ENCODE assay signal across 17 mouse cellular contexts in genomic region chr16:11078216-11078869, GRCm38 (mm10). TPM values are rescaled to one million over a fixed set of nuclear protein-coding genes. Genes with fewer than 3 reads are reported as not detected.
DNase-seq lines count a peak whose midpoint lies in the region; ATAC-seq and TF ChIP-seq lines count a peak whose summit lies in the region.
"Had no signal": no experiment of that assay in that cellular context is flagged by ENCODE, and none has a peak within 500 bp of the region (broad histone marks: within the 10 kb centered on the region; RNA-seq: fewer than 3 reads in every experiment).

No protein-coding gene starts in this region.

- H3K9ac ChIP-seq in heart, embryonic 13.5 days, result no peak overlapping the region
- H3K9ac ChIP-seq: embryonic facial prominence, embryonic 13.5 days; hindbrain, embryonic 12.5 days; liver, embryonic 14.5 days had no signal

- H3K27ac ChIP-seq in heart, embryonic 13.5 days (replicated peaks), result peak overlapping the region; percentile 39; the same call in 1 of the 2 replicates
- H3K27ac ChIP-seq in olfactory bulb, adult 2 months (ENCODE audit: insufficient read depth, low read depth, low read length), result 0 out of 2 replicates have a peak overlapping the region, but pooled peaks have one; percentile 0
- H3K27ac ChIP-seq: embryonic facial prominence, embryonic 13.5 days; hindbrain, embryonic 12.5 days; liver, embryonic 14.5 days had no signal

- peaks cover 98% of the 10 kb centered on the region for H3K36me3 ChIP-seq in heart, embryonic 13.5 days
- H3K36me3 ChIP-seq in megakaryocyte, embryonic 14.5 days (replicated peaks; ENCODE audit: low read length), result peaks cover 99% of the 10 kb centered on the region

- no peak overlapping the region for H3K4me2 ChIP-seq in heart, embryonic 13.5 days
- H3K4me2 ChIP-seq: embryonic facial prominence, embryonic 13.5 days; hindbrain, embryonic 12.5 days had no signal

- TF ChIP-seq CTCF in olfactory bulb, adult 2 months (IDR thresholded peaks at IDR 0.05; ENCODE audit: insufficient read depth, low read depth, low read length), result no peak

- no peaks in the 10 kb centered on the region for H3K27me3 ChIP-seq in heart, embryonic 13.5 days (replicated peaks)
- no peaks in the 10 kb centered on the region for H3K27me3 ChIP-seq in megakaryocyte, embryonic 14.5 days (replicated peaks)
- H3K27me3 ChIP-seq: embryonic facial prominence, embryonic 13.5 days; hindbrain, embryonic 12.5 days had no signal

- no peak for TF ChIP-seq POLR2A in olfactory bulb, adult 2 months (IDR thresholded peaks at IDR 0.05; ENCODE audit: insufficient read depth, low read depth, low read length)

- peaks cover 15% of the 10 kb centered on the region for H3K4me1 ChIP-seq in heart, embryonic 13.5 days
- peaks cover 67% of the 10 kb centered on the region for H3K4me1 ChIP-seq in megakaryocyte, embryonic 14.5 days
- H3K4me1 ChIP-seq in olfactory bulb, adult 2 months (ENCODE audit: control insufficient read depth, insufficient read depth, low read length), result peaks cover 24% of the 10 kb centered on the region
- H3K4me1 ChIP-seq: embryonic facial prominence, embryonic 13.5 days had no signal

- no peak for DNase-seq in heart, postnatal 14 days
- DNase-seq in adrenal gland, postnatal 25 days, result no peak
- no peak for DNase-seq in kidney, adult 18-20 months
- DNase-seq: cerebellum, adult 11 months; cerebellum, postnatal 25 days; kidney, postnatal 25 days; right cerebral cortex, postnatal 14 days had no signal

- 49% methylated on average over 3 of the region's 3 CpGs for WGBS in heart, embryonic 13.5 days
- 31% methylated on average over 3 of the region's 3 CpGs for WGBS in olfactory bulb, adult 2 months

- intact Hi-C loops in heart, postnatal 14 days (cut with DNase I), result no loop called here

- no peak for ATAC-seq in heart, embryonic 13.5 days (ENCODE audit: extremely low read depth, insufficient number of reproducible peaks, low FRiP score, low TSS enrichment)
- ATAC-seq in megakaryocyte, adult 5-6 weeks (ENCODE audit: poor library complexity, severe bottlenecking), result no peak
- peak; percentile 21 for ATAC-seq in activated CD4-positive, CD25-positive, alpha-beta regulatory T cell, adult 4 months
- ATAC-seq: intestine, embryonic 16.5 days; midbrain, embryonic 16.5 days had no signal

- no peaks in the 10 kb centered on the region for H3K9me3 ChIP-seq in heart, embryonic 13.5 days
- no peaks in the 10 kb centered on the region for H3K9me3 ChIP-seq in megakaryocyte, embryonic 14.5 days
- H3K9me3 ChIP-seq: embryonic facial prominence, embryonic 13.5 days; hindbrain, embryonic 12.5 days had no signal

- no peak overlapping the region for H3K4me3 ChIP-seq in heart, embryonic 13.5 days
- H3K4me3 ChIP-seq in megakaryocyte, embryonic 14.5 days (replicated peaks), result peak overlapping the region; percentile 86
- H3K4me3 ChIP-seq in olfactory bulb, adult 2 months (ENCODE audit: insufficient read depth, low read depth, low read length), result no peak overlapping the region
- H3K4me3 ChIP-seq: embryonic facial prominence, embryonic 13.5 days; hindbrain, embryonic 12.5 days had no signal

RNA-seq across cellular contexts. Expression of gene Litaf, which starts 12.4 kb away (rescaled TPM):
- 66.2 and 70.0 TPM in 2 replicates for polyA plus RNA-seq in heart, embryonic 13.5 days (2015; fragmentation: Nextera tagmentation; extraction: Ambion mirVana)
- 10 to 100 TPM; 29.5 to 30.6 TPM for total RNA-seq in heart, postnatal 14 days (2021)
- polyA plus RNA-seq in megakaryocyte, embryonic 14.5 days (2012; ENCODE audit: insufficient read depth, low replicate concordance), result 395 and 472 TPM in 2 replicates
- 102 and 108 TPM in 2 replicates for total RNA-seq in megakaryocyte, adult 5-6 weeks (2015)
- 88.0 and 90.7 TPM in 2 replicates for total RNA-seq in megakaryocyte, adult 5-6 weeks (2017)
- polyA plus RNA-seq in activated CD4-positive, CD25-positive, alpha-beta regulatory T cell, adult 4 months (2017; shearing (Covaris generic)), result 10 to 100 TPM; 40.1 to 49.5 TPM
- polyA plus RNA-seq in olfactory bulb, adult 2 months (2012; ENCODE audit: insufficient read depth, insufficient read length, low replicate concordance, missing spikeins), result not detected in 2 replicates
- 38.6 and 46.5 TPM in 2 replicates for total RNA-seq in adrenal gland, postnatal 25 days (2021)

RNA-seq across cellular contexts. Expression of gene Snn, which starts 17.6 kb away (rescaled TPM):
- 40.1 and 40.3 TPM in 2 replicates for polyA plus RNA-seq in heart, embryonic 13.5 days (2015; fragmentation: Nextera tagmentation; extraction: Ambion mirVana)
- 10 to 100 TPM; 33.5 to 37.4 TPM for total RNA-seq in heart, postnatal 14 days (2021)
- 6.6 and 12.1 TPM in 2 replicates for polyA plus RNA-seq in megakaryocyte, embryonic 14.5 days (2012; ENCODE audit: insufficient read depth, low replicate concordance)
- 1.1 and 1.7 TPM in 2 replicates for total RNA-seq in megakaryocyte, adult 5-6 weeks (2015)
- 0.98 and 1.5 TPM in 2 replicates for total RNA-seq in megakaryocyte, adult 5-6 weeks (2017)
- 1 to 10 TPM in 1 of 2 experiments, under 1 TPM in 1; 0.53 to 1.2 TPM for polyA plus RNA-seq in activated CD4-positive, CD25-positive, alpha-beta regulatory T cell, adult 4 months (2017; shearing (Covaris generic))
- 106 TPM in 1 of 2 replicates, not detected in the other for polyA plus RNA-seq in olfactory bulb, adult 2 months (2012; ENCODE audit: insufficient read depth, insufficient read length, low replicate concordance, missing spikeins)
- 12.5 and 16.7 TPM in 2 replicates for total RNA-seq in adrenal gland, postnatal 25 days (2021)

RNA-seq across cellular contexts. Expression of gene Txndc11, which starts 56.1 kb away (rescaled TPM):
- 25.9 and 27.0 TPM in 2 replicates for polyA plus RNA-seq in heart, embryonic 13.5 days (2015; fragmentation: Nextera tagmentation; extraction: Ambion mirVana)
- 10 to 100 TPM; 17.9 to 19.4 TPM for total RNA-seq in heart, postnatal 14 days (2021)
- polyA plus RNA-seq in megakaryocyte, embryonic 14.5 days (2012; ENCODE audit: insufficient read depth, low replicate concordance), result 28.1 and 30.8 TPM in 2 replicates
- total RNA-seq in megakaryocyte, adult 5-6 weeks (2015), result 29.0 and 30.3 TPM in 2 replicates
- 19.3 and 22.9 TPM in 2 replicates for total RNA-seq in megakaryocyte, adult 5-6 weeks (2017)
- polyA plus RNA-seq in activated CD4-positive, CD25-positive, alpha-beta regulatory T cell, adult 4 months (2017; shearing (Covaris generic)), result 1 to 10 TPM; 7.9 to 8.2 TPM
- not detected in 2 replicates for polyA plus RNA-seq in olfactory bulb, adult 2 months (2012; ENCODE audit: insufficient read depth, insufficient read length, low replicate concordance, missing spikeins)
- 43.9 and 44.1 TPM in 2 replicates for total RNA-seq in adrenal gland, postnatal 25 days (2021)
